Mouse (Mus musculus) cortical plate, adult 2 months (tissue): ENCODE data around the gene Smug1.

Experiments
- CTCF ChIP-seq: fragments of 200-500 bp; IDR thresholded peaks from 2 replicates; pipeline ENCODE4 v1.5.1; 2011; ENCODE audit warnings: mild to moderate bottlenecking, control low read depth, low read length; ENCODE audit not compliant: insufficient read depth; ENCODE audit errors: extremely low read depth
- POLR2A ChIP-seq: fragments of 200-500 bp; IDR thresholded peaks from 2 replicates; pipeline ENCODE4 v1.6.1; 2011; ENCODE audit warnings: mild to moderate bottlenecking, low read length, control low read depth; ENCODE audit not compliant: insufficient read depth; ENCODE audit errors: extremely low read depth

- TF ChIP-seq POLR2A (no peak), CTCF (peak; percentile 90)
These were observed 10.1 kb upstream of the Smug1 start for GRCm38 (mm10) chr15:103176874-103177421.
